Mouse (Mus musculus): ENCODE measurements around the gene Mmgt2. TPM values are rescaled to one million over a fixed set of nuclear protein-coding genes. Genes with fewer than 3 reads are reported as not detected.
"Not testable (repeated sequence)": the region's sequence is repeated elsewhere in the genome, so short reads cannot be mapped to it uniquely, and the experiment has no call there.

Mmgt2 gene
- polyA plus RNA-seq, 1 experiment from 2014 or later: 52.5 TPM

GRCm38 (mm10) chr11:62644602-62645336 lies 3.7 kb upstream of the Mmgt2 start:
- Histone ChIP-seq H3K4me1 (peaks cover 62% of the 10 kb centered on the region), H3K9me3 (replicated peaks) (no peaks in the 10 kb centered on the region), H3K36me3 (peaks cover 30% of the 10 kb centered on the region), H3K27ac (peak overlapping the region; percentile 74; the same call in 1 of the 2 replicates), H3K4me3 (no peak overlapping the region), H3K27me3 (ENCODE audit: low read depth, poor library complexity, severe bottlenecking) (no peaks in the 10 kb centered on the region)
- no peak for DNase-seq (ENCODE audit: low spot score)
- 92% methylated on average over 5 of the region's 5 CpGs for WGBS

- Histone ChIP-seq H3K27me3 (ENCODE audit: low read depth, poor library complexity, severe bottlenecking) (no peaks in the 10 kb centered on the region), H3K27ac (peak overlapping the region; percentile 74; the same call in 1 of the 2 replicates), H3K4me1 (peaks cover 60% of the 10 kb centered on the region), H3K4me3 (peak overlapping the region; percentile 83; the same call in 1 of the 2 replicates), H3K9me3 (replicated peaks) (no peaks in the 10 kb centered on the region), H3K36me3 (peaks cover 25% of the 10 kb centered on the region)
- WGBS: 90% methylated on average over 4 of the region's 4 CpGs
- DNase-seq (ENCODE audit: low spot score): no peak
Observed at GRCm38 (mm10) chr11:62645337-62645675, 3.2 kb upstream of the Mmgt2 start.

GRCm38 (mm10) chr11:62645732-62646494 lies 2.6 kb upstream of the Mmgt2 start:
- H3K9me3 ChIP-seq (replicated peaks): no peaks in the 10 kb centered on the region
- H3K27ac ChIP-seq: peak overlapping the region; percentile 74
- H3K4me3 ChIP-seq: peak overlapping the region; percentile 83
- peaks cover 27% of the 10 kb centered on the region for H3K36me3 ChIP-seq
- no peaks in the 10 kb centered on the region for H3K27me3 ChIP-seq (ENCODE audit: low read depth, poor library complexity, severe bottlenecking)
- whole genome bisulfite sequencing: 45% methylated on average over 8 of the region's 8 CpGs
- no peak for DNase-seq (ENCODE audit: low spot score)
- H3K4me1 ChIP-seq: peaks cover 63% of the 10 kb centered on the region

DNA sequence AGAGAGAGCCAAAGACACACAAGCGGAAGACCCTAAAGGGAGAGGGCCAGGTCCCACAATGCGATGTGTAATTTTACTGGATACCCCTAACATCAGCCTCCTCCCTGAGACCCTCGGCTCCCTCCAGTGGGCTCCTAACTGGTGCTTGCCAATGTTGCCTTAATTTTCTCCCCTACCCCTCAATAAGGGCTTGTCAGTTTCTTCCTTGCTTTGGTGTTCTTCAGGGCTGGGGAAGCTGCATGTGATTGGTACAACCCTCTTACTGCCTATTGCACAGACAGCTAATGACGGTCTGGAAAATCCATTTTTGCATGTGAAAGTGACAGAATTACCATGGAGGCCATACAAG lies 2.0 kb upstream of the Mmgt2 start:
- Histone ChIP-seq H3K36me3 (peaks cover 32% of the 10 kb centered on the region), H3K4me1 (peaks cover 63% of the 10 kb centered on the region), H3K27ac (peak overlapping the region; percentile 74), H3K9me3 (replicated peaks) (no peaks in the 10 kb centered on the region), H3K27me3 (ENCODE audit: low read depth, poor library complexity, severe bottlenecking) (no peaks in the 10 kb centered on the region), H3K4me3 (peak overlapping the region; percentile 83)
- DNase-seq (ENCODE audit: low spot score): no peak
- WGBS: 70% methylated on average over 4 of the region's 4 CpGs

DNA sequence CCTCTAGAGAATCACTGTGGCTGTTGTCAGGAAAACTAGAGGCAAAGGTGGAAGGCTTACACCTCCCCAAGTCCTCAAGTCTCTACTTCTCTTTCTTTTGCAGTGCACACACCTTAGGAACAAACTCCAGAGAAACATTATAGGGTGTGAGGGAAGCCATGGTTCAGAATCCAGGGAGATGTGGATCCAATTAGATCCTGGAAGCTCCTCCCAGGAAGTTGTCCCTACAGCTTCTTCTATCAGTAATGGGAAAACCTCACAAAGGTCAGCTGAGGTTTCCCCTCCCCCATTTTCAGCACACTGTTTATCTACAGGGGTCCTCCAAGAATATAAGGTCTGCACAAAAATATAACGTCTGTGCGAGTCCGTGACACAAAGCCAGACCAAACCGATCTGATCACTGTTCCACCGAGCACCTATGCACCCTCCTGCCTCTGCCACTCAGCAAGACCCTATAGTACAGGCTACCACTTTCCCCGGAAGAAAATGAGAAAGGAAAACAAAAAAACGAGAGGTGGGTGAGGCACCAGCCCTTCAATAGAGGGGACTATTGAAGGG lies 1.4 kb upstream of the Mmgt2 start:
- peak overlapping the region; percentile 83 for H3K4me3 ChIP-seq
- H3K9me3 ChIP-seq (replicated peaks): no peaks in the 10 kb centered on the region
- WGBS: 56% methylated on average over 7 of the region's 7 CpGs
- H3K36me3 ChIP-seq: peaks cover 38% of the 10 kb centered on the region
- no peaks in the 10 kb centered on the region for H3K27me3 ChIP-seq (ENCODE audit: low read depth, poor library complexity, severe bottlenecking)
- peaks cover 63% of the 10 kb centered on the region for H3K4me1 ChIP-seq
- no peak for DNase-seq (ENCODE audit: low spot score)
- H3K27ac ChIP-seq: peak overlapping the region; percentile 95

GRCm38 (mm10) chr11:62647661-62648590 lies 538 bp upstream of the Mmgt2 start, which contains the start of gene Lrrc75a:
Gene Lrrc75a (minus strand): TSS chr11:62648523.
- peak within 1 kb of the TSS; percentile 95 for H3K27ac ChIP-seq
- H3K9me3 ChIP-seq (replicated peaks): no peaks in the 10 kb centered on the region
- under 1% methylated on average over 59 of the region's 86 CpGs for WGBS
- H3K4me3 ChIP-seq: peak within 1 kb of the TSS; percentile 83
- peaks cover 46% of the 10 kb centered on the region for H3K36me3 ChIP-seq
- peak; percentile 69 for DNase-seq (ENCODE audit: low spot score)
- no peaks in the 10 kb centered on the region for H3K27me3 ChIP-seq (ENCODE audit: low read depth, poor library complexity, severe bottlenecking)
- H3K4me1 ChIP-seq: peaks cover 56% of the 10 kb centered on the region

DNA sequence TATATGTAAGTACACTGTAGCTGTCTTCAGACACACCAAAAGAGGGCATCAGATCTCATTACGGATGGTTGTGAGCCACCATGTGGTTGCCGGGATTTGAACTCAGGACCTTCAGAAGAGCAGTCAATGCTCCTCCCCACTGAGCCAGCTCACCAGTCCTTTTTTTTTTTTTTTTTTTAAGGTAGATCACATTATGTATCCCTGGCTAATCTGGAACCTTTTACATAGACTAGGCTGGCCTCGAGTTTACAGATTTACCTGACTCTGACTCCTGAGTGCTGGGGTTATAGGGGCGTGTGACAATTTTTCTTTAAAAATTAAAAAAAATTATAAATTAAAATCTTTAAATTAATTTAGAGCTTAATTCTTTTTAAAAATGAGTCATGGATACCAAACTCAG lies 1.3 kb downstream of the Mmgt2 start:
- not testable (repeated sequence) for H3K27me3 ChIP-seq (ENCODE audit: low read depth, poor library complexity, severe bottlenecking); H3K9me3 ChIP-seq (replicated peaks); H3K27ac ChIP-seq; DNase-seq (ENCODE audit: low spot score)
- Histone ChIP-seq H3K36me3 (peaks cover 47% of the 10 kb centered on the region), H3K4me3 (peak overlapping the region; percentile 83), H3K4me1 (peaks cover 49% of the 10 kb centered on the region)
- WGBS: 91% methylated on average over 4 of the region's 4 CpGs

DNA sequence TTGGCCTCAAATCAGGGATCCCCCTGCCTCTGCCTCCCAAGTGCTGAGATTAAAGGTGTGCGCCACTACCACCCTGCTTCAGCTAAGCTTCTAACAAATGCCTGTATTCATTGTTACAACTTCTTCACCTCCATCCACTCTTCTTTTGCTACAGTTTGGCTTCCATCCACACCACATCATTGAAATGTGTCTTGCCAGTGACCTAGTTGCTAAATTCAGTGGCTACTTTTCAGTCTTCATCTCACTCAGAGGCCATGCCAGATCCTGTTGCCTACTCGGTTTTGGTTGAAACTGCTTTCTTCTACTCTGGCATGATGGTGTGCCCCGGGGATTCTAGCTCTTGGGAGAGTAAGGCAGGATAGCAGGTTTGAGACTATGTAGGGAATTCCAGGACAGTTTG lies 3.1 kb downstream of the Mmgt2 start:
- H3K36me3 ChIP-seq: peaks cover 59% of the 10 kb centered on the region
- H3K9me3 ChIP-seq (replicated peaks): no peaks in the 10 kb centered on the region
- no peak overlapping the region for H3K4me3 ChIP-seq
- no peaks in the 10 kb centered on the region for H3K27me3 ChIP-seq (ENCODE audit: low read depth, poor library complexity, severe bottlenecking)
- no peak overlapping the region for H3K27ac ChIP-seq
- WGBS: 91% methylated on average over 3 of the region's 3 CpGs
- peaks cover 33% of the 10 kb centered on the region for H3K4me1 ChIP-seq
- no peak for DNase-seq (ENCODE audit: low spot score)

GRCm38 (mm10) chr11:62652080-62652479 lies 3.6 kb downstream of the Mmgt2 start:
- Histone ChIP-seq H3K4me3 (no peak overlapping the region), H3K9me3 (replicated peaks) (no peaks in the 10 kb centered on the region), H3K4me1 (peaks cover 28% of the 10 kb centered on the region), H3K27ac (no peak overlapping the region), H3K27me3 (ENCODE audit: low read depth, poor library complexity, severe bottlenecking) (no peaks in the 10 kb centered on the region), H3K36me3 (peaks cover 64% of the 10 kb centered on the region)
- DNase-seq (ENCODE audit: low spot score): no peak
- 98% methylated on average over 3 of the region's 3 CpGs for WGBS

DNA sequence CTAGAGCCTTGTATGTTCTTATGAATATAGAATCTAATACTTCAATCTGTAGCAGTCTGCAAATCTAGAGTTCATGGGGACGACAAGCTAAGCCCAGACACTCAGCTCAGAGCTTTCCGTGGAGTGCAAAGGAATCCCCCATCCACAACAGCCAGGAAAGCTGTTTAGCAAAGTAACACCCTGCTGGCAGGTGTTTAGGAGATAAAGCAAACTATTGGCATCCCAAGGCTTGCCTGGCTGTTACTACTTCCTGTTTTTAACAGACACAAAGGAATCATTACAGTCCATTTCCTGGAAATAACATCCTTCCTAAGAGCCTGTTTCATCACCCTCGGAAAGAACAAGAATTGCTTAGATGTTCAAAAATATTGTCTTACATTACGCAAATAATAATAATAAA lies 12.4 kb downstream of the Mmgt2 start:
- no peak for DNase-seq (ENCODE audit: low spot score)
- Histone ChIP-seq H3K9me3 (replicated peaks) (no peaks in the 10 kb centered on the region), H3K36me3 (peaks cover 67% of the 10 kb centered on the region), H3K4me3 (no peak overlapping the region), H3K27ac (no peak overlapping the region), H3K4me1 (no peaks in the 10 kb centered on the region), H3K27me3 (ENCODE audit: low read depth, poor library complexity, severe bottlenecking) (no peaks in the 10 kb centered on the region)
- 66% methylated on average over 4 of the region's 4 CpGs for WGBS

DNA sequence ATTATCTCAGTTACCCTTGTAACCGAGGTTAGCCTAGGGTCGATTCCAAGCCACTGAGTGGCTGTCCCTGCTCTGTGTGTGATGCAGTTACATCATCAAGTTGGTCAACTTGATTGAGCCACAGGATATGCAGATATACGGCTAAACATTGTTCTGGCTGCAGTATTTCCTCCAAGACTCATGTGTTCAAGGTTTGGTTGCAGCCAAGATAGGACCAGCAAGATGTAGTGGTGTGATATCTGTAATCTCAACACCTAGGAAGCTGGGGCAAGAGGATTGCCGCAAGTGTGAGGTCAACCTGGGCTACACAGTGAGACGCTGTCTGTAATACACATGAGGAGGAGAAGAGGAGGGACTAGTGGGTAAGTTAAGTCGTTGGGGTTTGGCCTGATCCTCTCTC lies 15.8 kb downstream of the Mmgt2 start:
- Histone ChIP-seq H3K36me3 (peaks cover 56% of the 10 kb centered on the region), H3K9me3 (replicated peaks) (no peaks in the 10 kb centered on the region), H3K27ac (no peak overlapping the region), H3K4me3 (no peak overlapping the region), H3K4me1 (no peaks in the 10 kb centered on the region), H3K27me3 (ENCODE audit: low read depth, poor library complexity, severe bottlenecking) (no peaks in the 10 kb centered on the region)
- WGBS: 87% methylated on average over 6 of the region's 6 CpGs
- no peak for DNase-seq (ENCODE audit: low spot score)

- no peaks in the 10 kb centered on the region for H3K4me1 ChIP-seq
- H3K4me3 ChIP-seq: no peak overlapping the region
- no peaks in the 10 kb centered on the region for H3K9me3 ChIP-seq (replicated peaks)
- WGBS: 94% methylated on average over 5 of the region's 5 CpGs
- H3K36me3 ChIP-seq: peaks cover 36% of the 10 kb centered on the region
- DNase-seq (ENCODE audit: low spot score): no peak
- no peak overlapping the region for H3K27ac ChIP-seq
- H3K27me3 ChIP-seq (ENCODE audit: low read depth, poor library complexity, severe bottlenecking): no peaks in the 10 kb centered on the region
Observed at GRCm38 (mm10) chr11:62668986-62669385, 20.5 kb downstream of the Mmgt2 start.

Data from limb, embryonic 10.5 days (tissue).